Mouse (Mus musculus) effector memory CD4-positive, alpha-beta T cell, adult 7 months (primary cell): Measurements from ENCODE around the gene Ovca2. TPM values are rescaled to one million over a fixed set of nuclear protein-coding genes. Genes with fewer than 3 reads are reported as not detected.

Experiments
- polyA plus RNA-seq: library from polyadenylated mRNA; unstranded; fragments of 100-300 nt; shearing (Covaris generic); gene quantifications from one replicate; pipeline ENCODE4 v1.2.1, GENCODE M21; 2017

Ovca2 gene
- 19.7 TPM for polyA plus RNA-seq

GRCm38 (mm10) chr11:75178672-75179208, at the start of gene Ovca2:
Gene Ovca2 (minus strand): TSS chr11:75178835.

GRCm38 (mm10) chr11:75193256-75194071, 14.8 kb upstream of the Ovca2 start, which contains the start of gene Rtn4rl1:
Gene Rtn4rl1 (plus strand): TSS chr11:75193783.

GRCm38 (mm10) chr11:75190905-75191441, 12.3 kb upstream of the Ovca2 start, which contains the start of gene Dph1:
Gene Dph1 (minus strand): TSS chr11:75191241.

GRCm38 (mm10) chr11:75169405-75170080, 9.1 kb downstream of the Ovca2 start, which contains the start of gene Hic1:
Gene Hic1 (minus strand): TSS chr11:75169519.

Other genes with a start within 250 kb of the Ovca2 start
- gene Hic1, start 9.3 kb downstream of the Ovca2 start, polyA plus RNA-seq, result 13.9 TPM
- 9.1 TPM for gene Dph1, start 12.4 kb upstream of the Ovca2 start, polyA plus RNA-seq
- 22.1 TPM for gene Rtn4rl1, start 14.9 kb upstream of the Ovca2 start, polyA plus RNA-seq
- gene Rpa1, start 169.5 kb upstream of the Ovca2 start, polyA plus RNA-seq, result 99.0 TPM
- 19.8 TPM for gene Smyd4, start 169.6 kb upstream of the Ovca2 start, polyA plus RNA-seq
- gene Serpinf1, start 243.9 kb upstream of the Ovca2 start, polyA plus RNA-seq, result 1.3 TPM